Mouse (Mus musculus) thymus, postnatal 14 days (tissue): ENCODE results near the gene Brix1.

Source experiments
- DNase-seq: peaks from one replicate; pipeline ENCODE4 v3.0.0; 2021

The Brix1 gene

DNA sequence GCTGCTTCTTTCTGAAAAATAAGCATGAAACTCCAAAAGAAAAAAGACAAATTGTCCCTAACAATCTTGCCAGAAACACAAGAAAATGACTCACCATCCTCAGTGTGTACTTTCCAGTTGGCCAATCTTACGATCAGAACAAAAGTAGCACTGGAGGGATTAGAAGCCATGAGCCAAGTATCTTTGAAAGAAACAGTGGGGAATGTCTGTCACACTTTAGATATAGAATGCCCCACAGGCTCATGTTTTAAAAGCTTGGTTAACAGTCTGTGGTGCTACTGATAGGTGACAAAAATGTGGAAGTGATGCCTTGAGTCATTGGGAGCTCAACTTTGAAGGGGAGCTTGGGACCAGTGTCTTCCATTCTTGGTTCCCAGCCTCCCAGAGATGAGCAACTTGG lies 43.5 kb downstream of the Brix1 start:
- DNase-seq: no peak

DNA sequence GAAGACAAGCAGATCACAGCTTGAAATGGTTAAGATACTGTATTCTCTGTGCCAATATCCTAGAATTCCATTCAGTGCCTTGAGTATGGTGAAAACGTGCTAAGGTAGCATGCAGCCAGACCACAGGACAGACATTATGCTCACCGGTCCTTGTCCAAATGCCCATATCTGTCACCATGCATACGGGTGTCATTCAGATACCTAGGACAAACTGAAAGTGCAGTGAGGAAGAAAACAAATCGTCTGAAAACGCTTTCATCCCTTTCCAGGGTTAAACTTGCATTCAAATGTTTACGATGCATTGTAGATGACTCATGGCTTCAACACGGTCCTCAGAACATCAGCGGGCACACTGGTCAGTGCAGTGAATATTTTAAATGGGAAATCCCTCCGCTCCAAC lies 44.3 kb downstream of the Brix1 start:
- DNase-seq: no peak

DNA sequence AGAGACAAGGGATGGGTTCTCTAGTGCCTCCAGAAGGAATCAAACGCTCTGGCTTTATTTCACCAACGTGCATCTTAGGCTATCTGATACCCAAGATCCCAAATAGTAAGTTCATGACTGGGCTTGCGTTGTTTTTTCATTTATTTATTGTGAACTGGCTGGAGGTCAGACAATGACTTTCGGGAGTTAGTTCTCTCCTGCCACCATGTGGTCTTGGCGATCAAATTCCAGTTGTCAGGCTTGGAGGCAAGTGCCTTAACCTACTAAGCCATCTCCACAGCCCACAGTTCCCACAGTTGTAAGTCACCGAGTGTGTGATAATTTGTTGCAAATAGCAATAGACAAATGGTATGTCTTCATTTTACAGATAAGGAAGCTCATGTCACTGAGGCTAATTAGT lies 45.8 kb downstream of the Brix1 start:
- no peak for DNase-seq

DNA sequence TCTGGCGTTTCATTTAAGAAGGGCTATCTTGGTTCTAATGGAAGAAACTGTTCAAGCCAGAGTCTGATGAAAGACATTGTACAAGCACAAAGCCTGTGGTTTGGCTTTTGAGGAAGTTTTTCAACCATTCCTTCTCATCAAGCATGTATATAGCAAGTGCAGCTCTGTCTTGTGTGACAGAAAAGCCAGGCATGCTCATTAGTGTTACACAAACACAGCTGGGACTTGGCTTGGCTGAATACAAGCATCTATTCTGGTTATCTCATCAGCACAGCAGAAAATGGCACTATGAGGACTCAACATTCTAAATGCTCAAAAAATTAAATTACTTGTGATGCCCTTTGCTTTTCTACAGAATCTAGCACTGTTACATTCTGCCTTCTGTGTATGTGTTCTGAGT lies 48.9 kb downstream of the Brix1 start:
- DNase-seq: no peak

DNA sequence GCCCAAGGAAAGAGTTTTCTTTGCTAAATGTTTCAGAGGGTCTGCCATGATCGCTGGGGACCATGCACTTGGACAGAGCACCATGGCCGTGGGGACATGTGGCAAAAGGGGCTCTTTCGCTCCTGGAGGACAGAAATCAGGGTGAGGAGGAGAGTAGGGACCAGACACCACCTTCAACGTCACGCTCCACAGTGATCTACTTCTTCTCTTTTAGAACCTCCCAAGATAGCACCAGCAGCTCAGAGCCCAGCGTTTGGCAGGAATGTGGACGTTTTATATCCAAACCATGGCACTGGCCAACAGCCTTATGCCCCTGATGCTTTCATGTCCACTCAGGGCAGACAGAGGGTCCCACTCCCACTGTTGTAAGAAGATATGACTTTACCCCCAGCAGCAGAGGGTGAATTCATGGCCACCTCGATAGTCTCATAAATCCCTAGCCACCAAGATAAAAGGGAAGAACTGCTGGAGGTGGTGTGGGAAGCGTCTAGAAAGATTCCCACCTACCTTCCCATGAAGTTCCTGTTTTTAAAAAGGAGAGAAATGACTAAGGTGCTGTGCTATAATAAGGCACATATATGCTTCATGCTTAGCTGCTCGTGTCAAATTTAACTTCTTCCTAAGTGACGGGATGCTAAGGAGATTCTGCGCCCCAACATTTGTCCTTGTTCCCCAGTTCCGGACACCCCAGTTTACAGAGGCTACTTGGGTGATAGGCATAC lies 59.0 kb downstream of the Brix1 start:
- no peak for DNase-seq

DNA sequence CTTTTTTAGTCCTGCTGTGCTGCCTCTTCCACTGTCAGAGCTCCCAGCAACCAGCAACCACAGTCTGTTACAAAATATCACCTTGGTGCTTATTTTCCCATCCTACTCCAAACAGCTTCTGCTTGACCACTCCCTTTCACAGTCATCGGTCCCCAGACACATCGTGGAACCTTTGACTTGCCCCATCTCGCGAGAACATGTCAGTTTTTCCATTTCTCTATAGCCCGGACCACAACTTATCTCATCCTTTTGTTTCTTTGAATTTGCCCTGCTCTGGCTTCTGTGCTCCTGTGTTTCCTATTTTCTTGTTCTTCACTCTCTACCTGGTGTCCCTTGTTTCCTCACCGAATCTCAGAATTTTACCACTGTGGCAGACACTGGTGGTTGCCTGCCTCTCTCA lies 59.6 kb downstream of the Brix1 start:
- DNase-seq: no peak
